ENCODE assay signal across 7 mouse cellular contexts in genomic region chrX:129799920-129800319, GRCm38 (mm10). TPM values are rescaled to one million over a fixed set of nuclear protein-coding genes. Genes with fewer than 3 reads are reported as not detected.
A peak's percentile ranks its signal among the peaks of the same experiment; 100 is the strongest.
DNase-seq lines count a peak whose midpoint lies in the region; ATAC-seq and TF ChIP-seq lines count a peak whose summit lies in the region.
"Not testable (repeated sequence)": the region's sequence is repeated elsewhere in the genome, so short reads cannot be mapped to it uniquely, and the experiment has no call there.
"Had no signal": no experiment of that assay in that cellular context is flagged by ENCODE, and none has a peak within 500 bp of the region (broad histone marks: within the 10 kb centered on the region; RNA-seq: fewer than 3 reads in every experiment).

No protein-coding gene starts in this region.

- H3K4me3 ChIP-seq in heart, postnatal 0 days (ENCODE audit: low read depth, low read length) = not testable (repeated sequence)

- intact Hi-C loops in heart, postnatal 14 days (cut with DNase I) = not testable (repeated sequence)

- WGBS in heart, postnatal 0 days = 42% methylated on average over 2 of the region's 2 CpGs

- DNase-seq in heart, adult 18-20 months = peak; percentile 13 to 47
- DNase-seq in heart, adult 9 months (ENCODE audit: low spot score in 2 of 2) = peak; percentile 6 to 20
- not testable (repeated sequence) for DNase-seq in heart, postnatal 0 days (ENCODE audit: low spot score)
- DNase-seq in heart, postnatal 14 days = peak; percentile 1
- DNase-seq in skeletal muscle tissue, adult 2 months (ENCODE audit: low read depth, low spot score) = peak; percentile 0

- H3K9me3 ChIP-seq in heart, postnatal 0 days (replicated peaks; ENCODE audit: control insufficient read depth, low read length) = not testable (repeated sequence)

- TF ChIP-seq EP300 in heart, postnatal 0 days (IDR thresholded peaks at IDR 0.05; ENCODE audit: low read depth) = not testable (repeated sequence)

- not testable (repeated sequence) for H3K27me3 ChIP-seq in heart, postnatal 0 days (ENCODE audit: control insufficient read depth, insufficient read depth, low read length)

- H3K4me2 ChIP-seq in heart, postnatal 0 days (ENCODE audit: low read depth, low read length) = not testable (repeated sequence)

- peak; percentile 75; the same call in 1 of the 2 replicates for ATAC-seq in heart, postnatal 0 days (ENCODE audit: insufficient read depth, low read depth)

- H3K36me3 ChIP-seq in heart, postnatal 0 days (replicated peaks; ENCODE audit: control insufficient read depth, insufficient read depth, low read length) = not testable (repeated sequence)

- H3K9ac ChIP-seq in heart, postnatal 0 days (replicated peaks; ENCODE audit: low read depth, low read length) = not testable (repeated sequence)

- H3K4me1 ChIP-seq in heart, postnatal 0 days (ENCODE audit: control insufficient read depth, insufficient read depth) = not testable (repeated sequence)

- H3K27ac ChIP-seq in heart, postnatal 0 days (ENCODE audit: low read depth) = 0 out of 2 replicates have a peak overlapping the region, but pooled peaks have one; percentile 44

- not testable (repeated sequence) for TF ChIP-seq CTCF in heart, postnatal 0 days (IDR thresholded peaks at IDR 0.05; ENCODE audit: low read depth)

RNA-seq across cellular contexts. Expression of gene Diaph2, which starts 50.4 kb away (rescaled TPM):
- 10 to 100 TPM; 11.8 to 12.5 TPM for total RNA-seq in heart, adult 18-20 months (2021)
- total RNA-seq in heart, postnatal 0 days (2014; rRNA removed; ENCODE audit: low replicate concordance) = 4.9 and 9.5 TPM in 2 replicates
- polyA plus RNA-seq in heart, postnatal 0 days (2015; fragmentation: Nextera tagmentation; extraction: Ambion mirVana) = 4.5 and 4.8 TPM in 2 replicates
- 10 to 100 TPM; 14.7 to 15.2 TPM for total RNA-seq in heart, postnatal 14 days (2021)
- total RNA-seq: MEL had no signal
- polyA plus RNA-seq: erythroblast, embryonic 14.5 days had no signal
